Mouse (Mus musculus) stomach, embryonic 14.5 days (tissue): Measurements from ENCODE around the gene Cdk2ap2. TPM values are rescaled to one million over a fixed set of nuclear protein-coding genes. Genes with fewer than 3 reads are reported as not detected.

Experiments used
- ATAC-seq: fragments of 200-750 bp; cut with Nextera tagmentation; 2 replicates; pipeline ENCODE4 v1.8.0; 2017; ENCODE audit warnings: low read depth, moderate TSS enrichment; ENCODE audit not compliant: insufficient number of reproducible peaks, insufficient read depth, low FRiP score
- H3K27ac ChIP-seq: fragments of 300-500 bp; sonication (generic); 2 replicates; pipeline ENCODE4 v1.5.1; 2014; ENCODE audit warnings: mild to moderate bottlenecking, low read length, moderate library complexity, mixed read lengths
- H3K27me3 ChIP-seq: fragments of 300-500 bp; sonication (generic); 2 replicates; pipeline ENCODE4 v1.6.1; 2014; ENCODE audit warnings: low read length, control low read depth, mixed read lengths; ENCODE audit not compliant: control insufficient read depth, insufficient read depth
- H3K36me3 ChIP-seq: fragments of 300-500 bp; sonication (generic); 2 replicates; pipeline ENCODE4 v1.6.1; 2014; ENCODE audit warnings: mild to moderate bottlenecking, control low read depth, low read length, moderate library complexity, mixed read lengths; ENCODE audit not compliant: control insufficient read depth, insufficient read depth
- H3K4me1 ChIP-seq: fragments of 300-500 bp; sonication (generic); 2 replicates; pipeline ENCODE4 v1.6.1; 2014; ENCODE audit warnings: low read length, control low read depth, mixed read lengths; ENCODE audit not compliant: control insufficient read depth, insufficient read depth
- H3K4me2 ChIP-seq: fragments of 300-500 bp; sonication (generic); replicated peaks from 2 replicates; pipeline ENCODE4 v1.6.1; 2014; ENCODE audit warnings: low read depth, low read length, control low read depth
- H3K4me3 ChIP-seq: fragments of 300-500 bp; sonication (generic); 2 replicates; pipeline ENCODE4 v1.5.1; 2014; ENCODE audit warnings: low read depth, low read length, control low read depth
- H3K9ac ChIP-seq: fragments of 300-500 bp; sonication (generic); replicated peaks from 2 replicates; pipeline ENCODE4 v1.6.1; 2014; ENCODE audit warnings: low read depth, mild to moderate bottlenecking, control low read depth, low read length, moderate library complexity, mixed read lengths
- H3K9me3 ChIP-seq: fragments of 300-500 bp; sonication (generic); 2 replicates; pipeline ENCODE4 v1.6.1; 2016; ENCODE audit warnings: low read depth, low read length, control low read depth; ENCODE audit not compliant: control insufficient read depth
- WGBS: fragments of 180-500 bp; shearing (Covaris S2); extraction: QIAGEN DNeasy Blood & Tissue Kit; methylation state at CpG from one replicate; pipeline ENCODE4 v1.1.7; 2014; 5-methylcytosine and 5-hydroxymethylcytosine counted together
- polyA plus RNA-seq: library from polyadenylated mRNA; unstranded; fragments of >200 nt; fragmentation: Nextera tagmentation; extraction: Ambion mirVana; gene quantifications from 2 replicates; pipeline ENCODE4 v1.2.1, GENCODE M21; 2014

Gene Cdk2ap2
- polyA plus RNA-seq, 1 experiment from 2014 or later: 74.1 TPM

- no peak overlapping the region for H3K4me2 ChIP-seq
- 88% methylated on average over 1 of the region's 1 CpGs for WGBS
- no peaks in the 10 kb centered on the region for H3K27me3 ChIP-seq
- no peaks in the 10 kb centered on the region for H3K4me1 ChIP-seq
- H3K4me3 ChIP-seq: no peak overlapping the region
- H3K27ac ChIP-seq: no peak overlapping the region
- ATAC-seq: no peak
- H3K36me3 ChIP-seq: no peaks in the 10 kb centered on the region
- no peak overlapping the region for H3K9ac ChIP-seq
- no peaks in the 10 kb centered on the region for H3K9me3 ChIP-seq
Measured at GRCm38 (mm10) chr19:4084984-4085383, 12.0 kb upstream of the Cdk2ap2 start.

- no peak overlapping the region for H3K4me2 ChIP-seq
- no peaks in the 10 kb centered on the region for H3K27me3 ChIP-seq
- H3K4me3 ChIP-seq: no peak overlapping the region
- WGBS: 91% methylated on average over 15 of the region's 15 CpGs
- H3K9me3 ChIP-seq: no peaks in the 10 kb centered on the region
- H3K27ac ChIP-seq: no peak overlapping the region
- no peaks in the 10 kb centered on the region for H3K36me3 ChIP-seq
- no peaks in the 10 kb centered on the region for H3K4me1 ChIP-seq
- no peak overlapping the region for H3K9ac ChIP-seq
- no peak for ATAC-seq
Measured at GRCm38 (mm10) chr19:4086156-4086555, 10.8 kb upstream of the Cdk2ap2 start.

- Histone ChIP-seq H3K4me3 (no peak overlapping the region), H3K4me1 (no peaks in the 10 kb centered on the region), H3K9ac (no peak overlapping the region), H3K36me3 (no peaks in the 10 kb centered on the region), H3K27me3 (no peaks in the 10 kb centered on the region), H3K4me2 (no peak overlapping the region), H3K27ac (no peak overlapping the region), H3K9me3 (no peaks in the 10 kb centered on the region)
- 86% methylated on average over 5 of the region's 5 CpGs for WGBS
- ATAC-seq: no peak
Measured at GRCm38 (mm10) chr19:4087090-4087489, 9.9 kb upstream of the Cdk2ap2 start.

- Histone ChIP-seq H3K4me2 (no peak overlapping the region), H3K4me1 (no peaks in the 10 kb centered on the region), H3K27me3 (no peaks in the 10 kb centered on the region), H3K4me3 (no peak overlapping the region), H3K27ac (no peak overlapping the region), H3K9me3 (no peaks in the 10 kb centered on the region), H3K36me3 (no peaks in the 10 kb centered on the region), H3K9ac (no peak overlapping the region)
- WGBS: 38% methylated on average over 5 of the region's 5 CpGs
- no peak for ATAC-seq
Measured at GRCm38 (mm10) chr19:4088146-4088545, 8.8 kb upstream of the Cdk2ap2 start.

GRCm38 (mm10) chr19:4089128-4089527 lies 7.9 kb upstream of the Cdk2ap2 start:
- ATAC-seq: no peak
- H3K9ac ChIP-seq: no peak overlapping the region
- no peaks in the 10 kb centered on the region for H3K9me3 ChIP-seq
- H3K4me2 ChIP-seq: no peak overlapping the region
- H3K36me3 ChIP-seq: no peaks in the 10 kb centered on the region
- no peaks in the 10 kb centered on the region for H3K4me1 ChIP-seq
- no peak overlapping the region for H3K4me3 ChIP-seq
- WGBS: 82% methylated on average over 6 of the region's 6 CpGs
- H3K27ac ChIP-seq: no peak overlapping the region
- H3K27me3 ChIP-seq: no peaks in the 10 kb centered on the region

GRCm38 (mm10) chr19:4090446-4090845 lies 6.5 kb upstream of the Cdk2ap2 start:
- Histone ChIP-seq H3K4me1 (no peaks in the 10 kb centered on the region), H3K9me3 (no peaks in the 10 kb centered on the region), H3K27ac (no peak overlapping the region), H3K27me3 (no peaks in the 10 kb centered on the region), H3K4me3 (no peak overlapping the region), H3K9ac (no peak overlapping the region), H3K4me2 (no peak overlapping the region), H3K36me3 (no peaks in the 10 kb centered on the region)
- WGBS: 90% methylated on average over 3 of the region's 3 CpGs
- no peak for ATAC-seq

GRCm38 (mm10) chr19:4091383-4091782 lies 5.6 kb upstream of the Cdk2ap2 start:
- Histone ChIP-seq H3K27me3 (no peaks in the 10 kb centered on the region), H3K4me1 (peaks cover 3% of the 10 kb centered on the region; the same call in 1 of the 2 replicates), H3K4me3 (no peak overlapping the region), H3K9ac (no peak overlapping the region), H3K27ac (no peak overlapping the region), H3K4me2 (no peak overlapping the region), H3K9me3 (no peaks in the 10 kb centered on the region), H3K36me3 (no peaks in the 10 kb centered on the region)
- 60% methylated on average over 2 of the region's 2 CpGs for WGBS
- ATAC-seq: no peak

- no peaks in the 10 kb centered on the region for H3K9me3 ChIP-seq
- no peaks in the 10 kb centered on the region for H3K36me3 ChIP-seq
- WGBS: 81% methylated on average over 3 of the region's 3 CpGs
- H3K9ac ChIP-seq: no peak overlapping the region
- peaks cover 4% of the 10 kb centered on the region; the same call in 1 of the 2 replicates for H3K4me1 ChIP-seq
- no peak for ATAC-seq
- no peak overlapping the region for H3K4me3 ChIP-seq
- H3K27me3 ChIP-seq: no peaks in the 10 kb centered on the region
- no peak overlapping the region for H3K27ac ChIP-seq
- H3K4me2 ChIP-seq: no peak overlapping the region
Measured at GRCm38 (mm10) chr19:4092750-4093149, 4.2 kb upstream of the Cdk2ap2 start.

GRCm38 (mm10) chr19:4093772-4094171 lies 3.2 kb upstream of the Cdk2ap2 start:
- no peaks in the 10 kb centered on the region for H3K36me3 ChIP-seq
- WGBS: 72% methylated on average over 7 of the region's 7 CpGs

More at GRCm38 (mm10) chr19:4093772-4094171, 3.2 kb upstream of the Cdk2ap2 start:
- no peaks in the 10 kb centered on the region for H3K27me3 ChIP-seq
- H3K4me1 ChIP-seq: peaks cover 12% of the 10 kb centered on the region
- no peak for ATAC-seq
- H3K4me3 ChIP-seq: no peak overlapping the region
- no peak overlapping the region for H3K4me2 ChIP-seq
- H3K9me3 ChIP-seq: no peaks in the 10 kb centered on the region
- no peak overlapping the region for H3K27ac ChIP-seq
- H3K9ac ChIP-seq: no peak overlapping the region
